Mouse (Mus musculus): ENCODE data around the gene Mrps35.

Mrps35 gene

DNA sequence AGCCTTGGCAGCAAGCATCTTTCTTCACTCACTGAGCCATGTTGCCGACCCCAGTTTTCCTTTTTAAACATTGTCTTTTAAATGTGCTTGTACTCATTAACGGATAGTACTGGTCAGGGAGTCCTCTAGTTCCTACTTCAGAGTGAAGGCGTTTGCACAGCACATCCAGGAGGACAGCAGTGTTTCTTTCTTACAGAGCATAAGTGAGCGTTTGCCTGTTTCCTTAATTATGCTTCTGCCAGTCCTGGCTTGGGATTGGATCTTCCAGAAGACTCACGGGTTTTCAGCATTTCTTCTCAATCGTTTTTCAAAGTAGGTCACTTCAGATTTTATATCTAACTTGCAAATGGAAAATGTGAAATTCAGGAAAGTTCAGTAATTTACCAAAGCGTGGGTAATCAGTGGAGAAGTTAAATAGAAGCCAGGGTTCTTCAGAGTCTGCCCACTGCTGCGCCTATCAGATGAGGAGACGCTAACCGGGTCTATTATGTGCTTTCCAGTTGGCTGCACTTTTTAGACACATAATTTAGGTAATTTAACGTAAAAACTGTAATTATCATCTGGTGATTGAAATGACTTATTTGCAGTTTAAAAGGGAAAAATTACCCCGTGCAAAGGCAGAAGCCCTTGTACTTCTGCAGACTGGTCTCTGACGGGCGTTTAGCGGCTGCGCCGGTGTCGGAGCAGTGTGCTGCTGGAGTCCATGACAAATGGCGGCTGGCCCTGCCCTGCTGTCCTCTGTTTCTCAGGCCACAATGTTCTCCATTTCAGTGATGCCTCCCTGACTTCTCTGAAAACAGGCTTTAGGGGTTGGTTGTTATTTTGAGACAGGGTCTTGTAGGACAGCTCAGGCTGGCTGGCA, 11.5 kb downstream of the Mrps35 start:
- no peak for DNase-seq (ENCODE audit: low read depth, low spot score)
- H3K27me3 ChIP-seq (ENCODE audit: control insufficient read depth, insufficient read depth, low read length, poor library complexity, severe bottlenecking) = no peaks in the 10 kb centered on the region
- H3K36me3 ChIP-seq (ENCODE audit: control insufficient read depth, insufficient read depth, low read length, poor library complexity, severe bottlenecking) = peaks cover 22% of the 10 kb centered on the region

DNA sequence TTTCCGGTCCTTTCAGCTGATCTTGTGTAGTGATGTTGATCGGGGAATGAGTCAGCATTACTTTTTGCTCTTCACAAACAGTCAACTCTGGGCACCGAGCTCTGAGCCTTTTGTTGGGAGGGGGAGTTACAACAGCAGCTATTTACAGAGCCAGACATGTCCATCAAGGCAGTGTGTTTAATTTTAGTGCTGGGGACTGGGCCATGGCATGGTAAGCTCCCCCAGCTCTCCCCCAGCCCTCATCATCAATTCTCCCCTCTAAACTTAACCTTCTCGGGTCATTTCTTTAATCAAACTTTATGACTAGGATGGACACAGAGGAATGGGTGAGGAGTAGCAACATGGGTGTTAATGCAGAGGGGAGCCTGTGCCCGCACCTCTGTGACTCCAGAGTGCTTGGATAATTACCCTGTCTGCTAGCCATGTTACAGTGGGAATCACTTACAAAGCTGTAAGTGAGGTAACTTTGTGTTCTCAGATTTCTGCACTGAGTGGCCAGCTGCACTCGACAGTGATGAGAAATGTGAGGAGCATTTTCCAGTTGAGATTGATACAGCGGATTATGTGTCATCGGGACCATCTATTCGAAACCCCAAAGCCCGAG, 12.9 kb downstream of the Mrps35 start:
- Histone ChIP-seq H3K27me3 (ENCODE audit: control insufficient read depth, insufficient read depth, low read length, poor library complexity, severe bottlenecking) (no peaks in the 10 kb centered on the region), H3K36me3 (ENCODE audit: control insufficient read depth, insufficient read depth, low read length, poor library complexity, severe bottlenecking) (peaks cover 14% of the 10 kb centered on the region)
- DNase-seq (ENCODE audit: low read depth, low spot score) = no peak

GRCm38 (mm10) chr6:147059326-147059725, 16.8 kb downstream of the Mrps35 start:
- DNase-seq (ENCODE audit: low read depth, low spot score) = no peak
- H3K27me3 ChIP-seq (ENCODE audit: control insufficient read depth, insufficient read depth, low read length, poor library complexity, severe bottlenecking) = no peaks in the 10 kb centered on the region
- peaks cover 13% of the 10 kb centered on the region for H3K36me3 ChIP-seq (ENCODE audit: control insufficient read depth, insufficient read depth, low read length, poor library complexity, severe bottlenecking)

- DNase-seq (ENCODE audit: low read depth, low spot score) = no peak
- Histone ChIP-seq H3K36me3 (ENCODE audit: control insufficient read depth, insufficient read depth, low read length, poor library complexity, severe bottlenecking) (peaks cover 8% of the 10 kb centered on the region), H3K27me3 (ENCODE audit: control insufficient read depth, insufficient read depth, low read length, poor library complexity, severe bottlenecking) (no peaks in the 10 kb centered on the region)
These were observed 19.1 kb downstream of the Mrps35 start for GRCm38 (mm10) chr6:147061630-147062029.

GRCm38 (mm10) chr6:147062034-147062433, 19.5 kb downstream of the Mrps35 start:
- peaks cover 8% of the 10 kb centered on the region for H3K36me3 ChIP-seq (ENCODE audit: control insufficient read depth, insufficient read depth, low read length, poor library complexity, severe bottlenecking)
- no peaks in the 10 kb centered on the region for H3K27me3 ChIP-seq (ENCODE audit: control insufficient read depth, insufficient read depth, low read length, poor library complexity, severe bottlenecking)
- DNase-seq (ENCODE audit: low read depth, low spot score) = no peak

DNA sequence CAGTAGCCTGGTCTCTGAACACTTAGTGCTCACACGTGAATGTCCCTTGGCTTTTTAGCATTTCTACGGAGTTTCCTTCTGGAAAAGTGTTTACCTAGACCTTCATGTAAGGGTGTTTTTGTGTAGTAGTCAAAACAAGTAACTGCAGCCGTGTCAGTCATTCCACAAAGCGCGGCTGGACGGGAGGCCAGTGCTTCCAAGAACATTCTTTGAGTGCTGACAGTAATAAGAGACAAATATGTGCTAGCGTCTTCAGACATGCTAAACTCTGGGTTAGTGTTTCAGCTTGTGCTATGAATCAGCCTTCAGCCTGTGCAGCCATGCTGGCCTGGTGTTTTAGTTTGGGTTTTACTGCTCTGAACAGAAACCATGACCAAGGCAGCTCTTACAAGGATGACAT, 20.1 kb downstream of the Mrps35 start:
- H3K27me3 ChIP-seq (ENCODE audit: control insufficient read depth, insufficient read depth, low read length, poor library complexity, severe bottlenecking) = no peaks in the 10 kb centered on the region
- no peak for DNase-seq (ENCODE audit: low read depth, low spot score)
- H3K36me3 ChIP-seq (ENCODE audit: control insufficient read depth, insufficient read depth, low read length, poor library complexity, severe bottlenecking) = peaks cover 8% of the 10 kb centered on the region

GRCm38 (mm10) chr6:147064226-147064943, 21.8 kb downstream of the Mrps35 start:
- no peak for DNase-seq (ENCODE audit: low read depth, low spot score)
- H3K36me3 ChIP-seq (ENCODE audit: control insufficient read depth, insufficient read depth, low read length, poor library complexity, severe bottlenecking) = peaks cover 8% of the 10 kb centered on the region
- no peaks in the 10 kb centered on the region for H3K27me3 ChIP-seq (ENCODE audit: control insufficient read depth, insufficient read depth, low read length, poor library complexity, severe bottlenecking)

DNA sequence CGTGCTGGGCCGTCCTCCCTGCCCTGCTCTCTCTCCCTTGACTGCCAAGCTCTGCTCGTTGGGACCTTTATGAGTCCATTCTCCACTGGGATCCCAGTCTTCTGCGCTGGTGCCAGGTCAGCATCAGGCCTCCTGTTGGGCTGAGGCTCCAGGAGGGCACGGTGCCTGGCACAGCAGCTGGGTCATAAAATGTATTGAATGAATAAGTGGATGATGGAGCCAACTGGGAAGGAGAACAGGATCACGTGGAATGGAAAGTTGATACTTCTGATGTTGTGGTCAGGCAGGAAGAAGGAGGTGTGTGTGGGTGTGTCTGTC, 22.3 kb downstream of the Mrps35 start:
- DNase-seq (ENCODE audit: low read depth, low spot score) = no peak
- Histone ChIP-seq H3K27me3 (ENCODE audit: control insufficient read depth, insufficient read depth, low read length, poor library complexity, severe bottlenecking) (no peaks in the 10 kb centered on the region), H3K36me3 (ENCODE audit: control insufficient read depth, insufficient read depth, low read length, poor library complexity, severe bottlenecking) (peaks cover 8% of the 10 kb centered on the region)

DNA sequence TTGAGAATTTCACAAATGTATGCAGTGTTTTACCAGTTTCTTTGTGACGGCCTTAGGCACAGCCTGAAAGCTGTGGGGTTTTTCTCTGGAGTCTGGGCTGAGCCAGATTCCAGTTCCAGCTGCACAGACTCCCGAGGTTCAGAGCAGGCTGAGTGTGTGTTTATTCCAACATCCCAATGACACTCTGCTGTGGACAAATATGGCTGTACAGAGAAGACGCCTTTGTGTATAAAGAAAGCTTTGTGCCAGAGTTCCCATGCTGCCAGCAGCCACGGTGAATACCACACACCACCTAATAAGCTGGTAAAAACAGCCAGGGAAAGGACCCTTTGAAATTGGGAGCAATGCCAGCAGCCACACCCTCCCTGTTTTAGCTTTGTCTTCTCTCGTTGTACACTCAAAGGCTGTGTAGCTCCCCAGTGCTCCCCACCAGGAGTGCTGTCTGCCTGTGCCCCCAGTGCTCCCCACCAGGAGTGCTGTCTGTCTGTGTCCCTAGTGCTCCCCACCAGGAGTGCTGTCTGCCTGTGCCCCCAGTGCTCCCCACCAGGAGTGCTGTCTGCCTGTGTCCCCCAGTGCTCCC, 33.3 kb downstream of the Mrps35 start:
- Histone ChIP-seq H3K27me3 (ENCODE audit: control insufficient read depth, insufficient read depth, low read length, poor library complexity, severe bottlenecking) (no peaks in the 10 kb centered on the region), H3K36me3 (ENCODE audit: control insufficient read depth, insufficient read depth, low read length, poor library complexity, severe bottlenecking) (peaks cover 1% of the 10 kb centered on the region; the same call in 1 of the 2 replicates)
- DNase-seq (ENCODE audit: low read depth, low spot score) = no peak

DNA sequence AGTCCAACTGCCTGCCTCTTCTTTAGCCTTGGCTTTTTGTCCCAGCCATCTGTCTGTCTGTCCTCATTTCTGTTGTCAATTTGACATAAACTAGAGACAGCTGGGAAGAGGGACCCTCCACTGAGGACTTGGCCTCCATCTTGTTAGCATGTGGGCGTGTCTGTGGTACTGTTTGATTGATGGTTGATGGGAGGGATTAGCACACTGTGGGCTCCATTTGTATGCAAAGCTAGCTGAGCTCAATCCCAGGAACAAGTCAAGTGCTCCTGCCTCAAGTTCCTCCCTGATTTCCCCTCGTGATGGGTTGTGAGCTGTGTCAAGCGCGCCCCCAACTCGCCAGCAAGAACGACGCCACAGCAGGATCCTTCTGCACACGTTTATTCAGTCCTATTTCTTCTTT, 34.3 kb downstream of the Mrps35 start:
- DNase-seq (ENCODE audit: low read depth, low spot score) = no peak
- H3K27me3 ChIP-seq (ENCODE audit: control insufficient read depth, insufficient read depth, low read length, poor library complexity, severe bottlenecking) = no peaks in the 10 kb centered on the region
- H3K36me3 ChIP-seq (ENCODE audit: control insufficient read depth, insufficient read depth, low read length, poor library complexity, severe bottlenecking) = no peaks in the 10 kb centered on the region; the same call in 1 of the 2 replicates

DNA sequence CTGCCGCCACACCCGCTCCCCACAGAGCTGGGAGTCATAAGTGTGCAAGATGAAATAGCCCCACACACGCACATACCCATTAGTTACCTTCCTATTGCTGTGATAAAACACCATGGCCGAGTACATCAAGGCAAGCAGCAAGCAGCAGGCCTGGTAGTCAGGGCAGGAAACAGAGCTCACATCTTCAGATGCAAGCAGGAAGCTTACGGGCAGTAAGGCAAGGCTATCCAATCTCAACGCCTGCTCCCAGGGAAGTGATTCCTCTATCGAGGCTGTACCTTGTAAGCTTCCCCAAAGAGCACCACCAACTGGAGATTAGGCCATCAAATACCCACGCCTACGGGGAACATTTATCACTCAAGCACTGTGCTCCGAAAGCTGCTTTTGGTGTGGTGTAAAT, 37.4 kb downstream of the Mrps35 start:
- no peaks in the 10 kb centered on the region; the same call in 1 of the 2 replicates for H3K36me3 ChIP-seq (ENCODE audit: control insufficient read depth, insufficient read depth, low read length, poor library complexity, severe bottlenecking)
- DNase-seq (ENCODE audit: low read depth, low spot score) = no peak
- no peaks in the 10 kb centered on the region for H3K27me3 ChIP-seq (ENCODE audit: control insufficient read depth, insufficient read depth, low read length, poor library complexity, severe bottlenecking)

- DNase-seq (ENCODE audit: low read depth, low spot score) = no peak
- Histone ChIP-seq H3K36me3 (ENCODE audit: control insufficient read depth, insufficient read depth, low read length, poor library complexity, severe bottlenecking) (no peaks in the 10 kb centered on the region), H3K27me3 (ENCODE audit: control insufficient read depth, insufficient read depth, low read length, poor library complexity, severe bottlenecking) (no peaks in the 10 kb centered on the region)
These were observed 43.0 kb downstream of the Mrps35 start for GRCm38 (mm10) chr6:147085398-147086040.

- DNase-seq (ENCODE audit: low read depth, low spot score) = no peak
- H3K27me3 ChIP-seq (ENCODE audit: control insufficient read depth, insufficient read depth, low read length, poor library complexity, severe bottlenecking) = no peaks in the 10 kb centered on the region
- no peaks in the 10 kb centered on the region for H3K36me3 ChIP-seq (ENCODE audit: control insufficient read depth, insufficient read depth, low read length, poor library complexity, severe bottlenecking)
These were observed 44.1 kb downstream of the Mrps35 start, which contains the start of gene Mansc4 for GRCm38 (mm10) chr6:147086594-147087225. Gene Mansc4, minus strand, starts transcription at chr6:147087032.

- no peaks in the 10 kb centered on the region for H3K36me3 ChIP-seq (ENCODE audit: control insufficient read depth, insufficient read depth, low read length, poor library complexity, severe bottlenecking)
- H3K27me3 ChIP-seq (ENCODE audit: control insufficient read depth, insufficient read depth, low read length, poor library complexity, severe bottlenecking) = no peaks in the 10 kb centered on the region
- DNase-seq (ENCODE audit: low read depth, low spot score) = no peak
These were observed 45.2 kb downstream of the Mrps35 start for GRCm38 (mm10) chr6:147087736-147088135.
